Mouse (Mus musculus) liver, postnatal 0 days (tissue): ENCODE measurements around the gene Polrmt.

Experiments
- CTCF ChIP-seq: sonication (generic); IDR thresholded peaks from 2 replicates; pipeline ENCODE4 v1.5.1; 2016; ENCODE audit warnings: antibody characterized with exemption, low read depth
- EP300 ChIP-seq: IDR thresholded peaks from 2 replicates; pipeline ENCODE4 v1.6.1; 2016; ENCODE audit warnings: antibody characterized with exemption, low read depth, mild to moderate bottlenecking

- TF ChIP-seq CTCF (no peak), EP300 (no peak)
Measured at GRCm38 (mm10) chr10:79697916-79698315, 48.5 kb downstream of the Polrmt start.
